Mouse (Mus musculus) MEL (cell line): ENCODE results near the gene Erf. TPM values are rescaled to one million over a fixed set of nuclear protein-coding genes. Genes with fewer than 3 reads are reported as not detected.

Experiments
- DNase-seq: peaks from one replicate; pipeline ENCODE4 v3.0.0; 2011; ENCODE audit warnings: low read depth, low spot score
- H3K27ac ChIP-seq: 2 replicates; pipeline ENCODE4 v1.5.1; 2012; ENCODE audit warnings: low read depth, mild to moderate bottlenecking, control low read depth, low read length, moderate library complexity; ENCODE audit not compliant: control insufficient read depth
- H3K27me3 ChIP-seq, 2 experiments: fragments of 150-350 bp in 1 of 2; sonication (generic) in 1 of 2; 2 replicates each; pipeline ENCODE4 v1.6.1; 2012; ENCODE audit warnings: low read length in 2 of 2, mild to moderate bottlenecking in 2 of 2, improper control_type of control experiment in 1 of 2, moderate library complexity in 1 of 2; ENCODE audit not compliant: insufficient read depth in 2 of 2, control insufficient read depth in 1 of 2
- H3K36me3 ChIP-seq, 2 experiments: 2 replicates each; pipeline ENCODE4 v1.6.1; 2012 to 2014; ENCODE audit warnings: low read length in 2 of 2, improper control_type of control experiment in 1 of 2, inconsistent platforms in 1 of 2, mild to moderate bottlenecking in 1 of 2; ENCODE audit not compliant: insufficient read depth in 2 of 2, control insufficient read depth in 1 of 2
- H3K4me1 ChIP-seq, 2 experiments: fragments of 150-350 bp in 1 of 2; sonication (generic) in 1 of 2; 2 replicates each; pipeline ENCODE4 v1.6.1; 2012; ENCODE audit warnings: low read length in 2 of 2, improper control_type of control experiment in 1 of 2, mild to moderate bottlenecking in 1 of 2; ENCODE audit not compliant: insufficient read depth in 2 of 2, control insufficient read depth in 1 of 2
- H3K4me3 ChIP-seq, 2 experiments: fragments of 150-350 bp in 1 of 2; sonication (generic) in 1 of 2; 2 replicates each; pipeline ENCODE4 v1.5.1; 2012; ENCODE audit warnings: low read depth in 2 of 2, low read length in 2 of 2, mild to moderate bottlenecking in 2 of 2, moderate library complexity in 2 of 2, control low read depth in 1 of 2, improper control_type of control experiment in 1 of 2; ENCODE audit not compliant: control insufficient read depth in 1 of 2, insufficient read depth in 1 of 2
- H3K79me2 ChIP-seq: 2 replicates; pipeline ENCODE4 v1.6.1; 2012; ENCODE audit warnings: mild to moderate bottlenecking, low read length, moderate library complexity; ENCODE audit not compliant: control insufficient read depth, poor library complexity, insufficient read depth
- H3K9ac ChIP-seq: 2 replicates; pipeline ENCODE4 v1.6.1; 2012; ENCODE audit warnings: low read depth, mild to moderate bottlenecking, control low read depth, low read length, moderate library complexity; ENCODE audit not compliant: control insufficient read depth, poor library complexity, severe bottlenecking
- H3K9me3 ChIP-seq: fragments of 150-350 bp; sonication (generic); replicated peaks from 2 replicates; pipeline ENCODE4 v1.6.1; 2012; ENCODE audit warnings: mild to moderate bottlenecking, low read length, improper control_type of control experiment, moderate library complexity; ENCODE audit not compliant: insufficient read depth
- BHLHE40 ChIP-seq: IDR thresholded peaks from 2 replicates; pipeline ENCODE4 v1.6.1; 2012; ENCODE audit warnings: low read depth, mild to moderate bottlenecking, inconsistent platforms, low read length, improper control_type of control experiment, borderline replicate concordance
- CHD1 ChIP-seq: IDR thresholded peaks from 2 replicates; pipeline ENCODE4 v1.6.1; 2012; ENCODE audit warnings: low read depth, mild to moderate bottlenecking, inconsistent platforms, low read length, improper control_type of control experiment
- CTCF ChIP-seq, 3 experiments: IDR thresholded peaks in 2 of 3; conservative IDR thresholded peaks in 1 of 3; 2 replicates each; pipeline ENCODE4 v1.5.1; 2011 to 2012; ENCODE audit warnings: low read length in 3 of 3, low read depth in 2 of 3, mild to moderate bottlenecking in 2 of 3, improper control_type of control experiment in 1 of 3, inconsistent platforms in 1 of 3, mixed read lengths in 1 of 3, moderate library complexity in 1 of 3; ENCODE audit not compliant: control insufficient read depth in 1 of 3, insufficient read depth in 1 of 3, poor library complexity in 1 of 3, severe bottlenecking in 1 of 3
- E2F4 ChIP-seq: IDR thresholded peaks from 2 replicates; pipeline ENCODE4 v1.6.1; 2011; ENCODE audit warnings: low read depth, low read length, improper control_type of control experiment, borderline replicate concordance
- ELF1 ChIP-seq: IDR thresholded peaks from 2 replicates; pipeline ENCODE4 v1.6.1; 2014; ENCODE audit warnings: low read depth, mild to moderate bottlenecking, inconsistent platforms, low read length, improper control_type of control experiment, moderate library complexity
- EP300 ChIP-seq, 2 experiments: IDR thresholded peaks; 2 replicates each; pipeline ENCODE4 v1.6.1; 2011; ENCODE audit warnings: improper control_type of control experiment in 2 of 2, low read length in 2 of 2, low read depth in 1 of 2, mild to moderate bottlenecking in 1 of 2
- ETS1 ChIP-seq: IDR thresholded peaks from 2 replicates; pipeline ENCODE4 v1.6.1; 2012; ENCODE audit warnings: low read depth, mild to moderate bottlenecking, inconsistent platforms, low read length, improper control_type of control experiment, moderate library complexity
- GABPA ChIP-seq: IDR thresholded peaks from 2 replicates; pipeline ENCODE4 v1.6.1; 2012; ENCODE audit warnings: low read depth, mild to moderate bottlenecking, inconsistent platforms, low read length, improper control_type of control experiment, moderate library complexity
- GATA1 ChIP-seq: IDR thresholded peaks from 2 replicates; pipeline ENCODE4 v1.6.1; 2011; ENCODE audit warnings: low read depth, low read length, improper control_type of control experiment
- HCFC1 ChIP-seq: IDR thresholded peaks from 2 replicates; pipeline ENCODE4 v1.6.1; 2012; ENCODE audit warnings: low read depth, mild to moderate bottlenecking, inconsistent platforms, low read length, improper control_type of control experiment, moderate library complexity
- JUND ChIP-seq: IDR thresholded peaks from 2 replicates; pipeline ENCODE4 v1.6.1; 2011; ENCODE audit warnings: low read depth, mild to moderate bottlenecking, improper control_type of control experiment, low read length
- KAT2A ChIP-seq: conservative IDR thresholded peaks from 2 replicates; pipeline ENCODE4 v1.6.1; 2012; ENCODE audit warnings: low read depth, low read length, improper control_type of control experiment, inconsistent platforms
- MAFK ChIP-seq: IDR thresholded peaks from 2 replicates; pipeline ENCODE4 v1.6.1; 2011; ENCODE audit warnings: low read depth, mild to moderate bottlenecking, low read length, improper control_type of control experiment, borderline replicate concordance
- MAX ChIP-seq: IDR thresholded peaks from 2 replicates; pipeline ENCODE4 v1.6.1; 2011; ENCODE audit warnings: low read length, improper control_type of control experiment
- MAZ ChIP-seq: IDR thresholded peaks from 2 replicates; pipeline ENCODE4 v1.6.1; 2012; ENCODE audit warnings: low read depth, mild to moderate bottlenecking, inconsistent platforms, low read length, improper control_type of control experiment
- MEF2A ChIP-seq: IDR thresholded peaks from 2 replicates; pipeline ENCODE4 v1.6.1; 2014; ENCODE audit warnings: low read depth, mild to moderate bottlenecking, inconsistent platforms, low read length, improper control_type of control experiment; ENCODE audit not compliant: poor library complexity, insufficient replicate concordance, severe bottlenecking; ENCODE audit errors: extremely low read depth
- MXI1 ChIP-seq: IDR thresholded peaks from 2 replicates; pipeline ENCODE4 v1.6.1; 2011; ENCODE audit warnings: mild to moderate bottlenecking, low read depth, low read length, improper control_type of control experiment
- MYB ChIP-seq: IDR thresholded peaks from 2 replicates; pipeline ENCODE4 v1.6.1; 2011; ENCODE audit warnings: mild to moderate bottlenecking, low read depth, low read length, improper control_type of control experiment
- MYC ChIP-seq: IDR thresholded peaks from 2 replicates; pipeline ENCODE4 v1.6.1; 2011; ENCODE audit warnings: low read depth, mild to moderate bottlenecking, low read length, improper control_type of control experiment, moderate library complexity
- NELFE ChIP-seq: IDR thresholded peaks from 2 replicates; pipeline ENCODE4 v1.6.1; 2011; ENCODE audit warnings: low read depth, low read length, improper control_type of control experiment
- NRF1 ChIP-seq: IDR thresholded peaks from 2 replicates; pipeline ENCODE4 v1.6.1; 2014; ENCODE audit warnings: low read depth, mild to moderate bottlenecking, inconsistent platforms, low read length, improper control_type of control experiment, moderate library complexity; ENCODE audit not compliant: poor library complexity, insufficient read depth, severe bottlenecking
- POLR2A ChIP-seq, 2 experiments: IDR thresholded peaks; 2 replicates each; pipeline ENCODE4 v1.6.1; 2011 to 2012; ENCODE audit warnings: low read length in 2 of 2, mild to moderate bottlenecking in 2 of 2, control low read depth in 1 of 2, improper control_type of control experiment in 1 of 2, low read depth in 1 of 2, moderate library complexity in 1 of 2; ENCODE audit not compliant: control insufficient read depth in 1 of 2, insufficient read depth in 1 of 2, poor library complexity in 1 of 2
- POLR2AphosphoS2 ChIP-seq: IDR thresholded peaks from 2 replicates; pipeline ENCODE4 v1.6.1; 2011; ENCODE audit warnings: low read length, improper control_type of control experiment
- POLR2AphosphoS5 ChIP-seq: IDR thresholded peaks from 2 replicates; pipeline ENCODE4 v1.6.1; 2012; ENCODE audit warnings: low read depth, borderline replicate concordance, mild to moderate bottlenecking, inconsistent platforms, low read length, moderate library complexity, mixed read lengths
- RAD21 ChIP-seq: IDR thresholded peaks from 2 replicates; pipeline ENCODE4 v1.6.1; 2011; ENCODE audit warnings: mild to moderate bottlenecking, low read depth, low read length, improper control_type of control experiment
- RCOR1 ChIP-seq: IDR thresholded peaks from 2 replicates; pipeline ENCODE4 v1.6.1; 2012; ENCODE audit warnings: low read depth, mild to moderate bottlenecking, inconsistent platforms, low read length, improper control_type of control experiment
- SIN3A ChIP-seq: IDR thresholded peaks from 2 replicates; pipeline ENCODE4 v1.6.1; 2012; ENCODE audit warnings: low read length, improper control_type of control experiment, inconsistent platforms
- SMC3 ChIP-seq: IDR thresholded peaks from 2 replicates; pipeline ENCODE4 v1.6.1; 2011; ENCODE audit warnings: low read depth, low read length, improper control_type of control experiment
- TAL1 ChIP-seq: IDR thresholded peaks from 2 replicates; pipeline ENCODE4 v1.6.1; 2012; ENCODE audit warnings: mild to moderate bottlenecking, inconsistent platforms, low read length, moderate library complexity, mixed read lengths
- TBP ChIP-seq: IDR thresholded peaks from 2 replicates; pipeline ENCODE4 v1.8.0; 2011; ENCODE audit warnings: low read depth, low read length, improper control_type of control experiment
- TCF12 ChIP-seq: IDR thresholded peaks from 2 replicates; pipeline ENCODE4 v1.6.1; 2014; ENCODE audit warnings: low read depth, mild to moderate bottlenecking, inconsistent platforms, low read length, improper control_type of control experiment, moderate library complexity
- UBTF ChIP-seq: IDR thresholded peaks from 2 replicates; pipeline ENCODE4 v1.6.1; 2012; ENCODE audit warnings: low read depth, mild to moderate bottlenecking, inconsistent platforms, low read length, improper control_type of control experiment, moderate library complexity, borderline replicate concordance; ENCODE audit not compliant: insufficient read depth
- USF1 ChIP-seq: IDR thresholded peaks from 2 replicates; pipeline ENCODE4 v1.6.1; 2014; ENCODE audit warnings: low read depth, mild to moderate bottlenecking, inconsistent platforms, low read length, improper control_type of control experiment, moderate library complexity
- USF2 ChIP-seq, 2 experiments: IDR thresholded peaks; 2 replicates each; pipeline ENCODE4 v1.6.1; 2011 to 2012; ENCODE audit warnings: improper control_type of control experiment in 2 of 2, low read length in 2 of 2, borderline replicate concordance in 1 of 2, inconsistent platforms in 1 of 2, low read depth in 1 of 2, mild to moderate bottlenecking in 1 of 2; ENCODE audit not compliant: insufficient read depth in 1 of 2
- ZC3H11A ChIP-seq: IDR thresholded peaks from 2 replicates; pipeline ENCODE4 v1.6.1; 2012; ENCODE audit warnings: low read depth, mild to moderate bottlenecking, inconsistent platforms, low read length, improper control_type of control experiment
- ZKSCAN1 ChIP-seq: IDR thresholded peaks from 2 replicates; pipeline ENCODE4 v1.6.1; 2012; ENCODE audit warnings: low read depth, mild to moderate bottlenecking, inconsistent platforms, low read length, improper control_type of control experiment, moderate library complexity
- ZMIZ1 ChIP-seq: IDR thresholded peaks from 2 replicates; pipeline ENCODE4 v1.6.1; 2012; ENCODE audit warnings: low read depth, mild to moderate bottlenecking, inconsistent platforms, low read length, improper control_type of control experiment, moderate library complexity
- ZNF384 ChIP-seq: IDR thresholded peaks from 2 replicates; pipeline ENCODE4 v1.6.1; 2012; ENCODE audit warnings: low read depth, mild to moderate bottlenecking, inconsistent platforms, low read length, improper control_type of control experiment
- polyA plus RNA-seq, 2 experiments: library from polyadenylated mRNA; stranded (reverse) in 1 of 2; unstranded in 1 of 2; fragments of >175 nt in 1 of 2; fragments of >200 nt in 1 of 2; gene quantifications; 2 replicates each; pipeline versions ENCODE4 v1.2.1 to v1.2.4; 2012; ENCODE audit warnings: low replicate concordance in 2 of 2, low read depth in 1 of 2; ENCODE audit not compliant: insufficient read length in 2 of 2, insufficient read depth in 1 of 2, missing spikeins in 1 of 2
- total RNA-seq: library from RNA; depleted of rRNA; stranded (reverse); fragments of 300-350 nt; gene quantifications from 2 replicates; pipeline ENCODE4 v1.2.3, GENCODE M21; 2012

Gene Erf
- total and polyA plus RNA-seq, 3 experiments = 24.6 to 33.2 TPM; not detected in 1

DNA sequence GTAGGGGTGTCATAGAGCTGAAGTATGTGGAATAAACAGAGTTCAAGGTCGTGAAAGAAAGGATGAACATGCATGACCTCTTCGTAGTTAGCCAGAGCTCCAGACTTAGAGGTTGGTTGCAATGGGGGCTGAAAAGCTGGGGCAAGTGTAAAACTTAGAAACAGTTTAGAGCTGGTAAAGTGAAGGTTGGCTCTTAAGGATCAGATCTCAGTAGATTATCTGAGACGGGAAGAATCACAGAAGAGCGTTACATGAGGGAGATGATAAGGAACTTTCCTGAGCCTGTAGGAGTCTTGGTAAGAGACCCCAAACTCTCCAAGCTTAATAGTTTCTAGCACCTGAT lies 27.4 kb upstream of the Erf start:
- DNase-seq = no peak
- H3K27me3 ChIP-seq = no peaks in the 10 kb centered on the region
- peak overlapping the region; percentile 34 for H3K4me3 ChIP-seq
- peaks cover 0 to 53% of the 10 kb centered on the region in 2 experiments; a peak in 2 of 4 replicates for H3K36me3 ChIP-seq
- peaks cover 36 to 55% of the 10 kb centered on the region in 2 experiments for H3K4me1 ChIP-seq
- H3K9ac ChIP-seq = peak overlapping the region; percentile 71
- H3K27ac ChIP-seq = peak overlapping the region; percentile 88
- H3K9me3 ChIP-seq = no peaks in the 10 kb centered on the region
- H3K79me2 ChIP-seq = peaks cover 21% of the 10 kb centered on the region
- TF ChIP-seq MAFK = no peak
- TF ChIP-seq KAT2A = no peak
- no peak for TF ChIP-seq ELF1
- no peak for TF ChIP-seq EP300 (IDR thresholded peaks at IDR 0.05; ENCODE audit: low read depth in 1 of 2, low read length in 2 of 2)
- peak; percentile 68; the same call in 1 of the 2 replicates for TF ChIP-seq GATA1
- TF ChIP-seq CTCF (IDR thresholded peaks at IDR 0.05 in 2 of 3, conservative IDR thresholded peaks at IDR 0.05 in 1 of 3; ENCODE audit: control insufficient read depth in 1 of 3, insufficient read depth in 1 of 3, low read depth in 2 of 3, low read length in 3 of 3, poor library complexity in 1 of 3, severe bottlenecking in 1 of 3) = peak in 1 of 3 experiments; percentile 44; a peak in 2 of 6 replicates
- no peak for TF ChIP-seq MXI1
- no peak for TF ChIP-seq USF2 (IDR thresholded peaks at IDR 0.05; ENCODE audit: borderline replicate concordance in 1 of 2, insufficient read depth in 1 of 2, low read depth in 1 of 2, low read length in 2 of 2)
- TF ChIP-seq TBP = 0 out of 2 replicates have a peak, but pooled peaks have one; percentile 14
- no peak for TF ChIP-seq NRF1
- TF ChIP-seq MAX = no peak
- TF ChIP-seq SIN3A = no peak; the same call in 1 of the 2 replicates
- no peak for TF ChIP-seq TAL1
- TF ChIP-seq E2F4 = no peak
- TF ChIP-seq ZC3H11A = peak; percentile 60
- TF ChIP-seq POLR2AphosphoS5 = no peak
- TF ChIP-seq BHLHE40 = no peak
- no peak for TF ChIP-seq MAZ
- no peak for TF ChIP-seq USF1
- no peak for TF ChIP-seq NELFE
- no peak for TF ChIP-seq ETS1
- peak; percentile 53; the same call in 1 of the 2 replicates for TF ChIP-seq SMC3
- TF ChIP-seq MEF2A = no peak
- peak; percentile 66 for TF ChIP-seq CHD1
- TF ChIP-seq MYC = no peak
- TF ChIP-seq GABPA = no peak
- no peak for TF ChIP-seq JUND
- peak; percentile 57 for TF ChIP-seq RCOR1
- no peak for TF ChIP-seq ZKSCAN1
- no peak for TF ChIP-seq TCF12
- no peak; the same call in 1 of the 2 replicates for TF ChIP-seq RAD21
- TF ChIP-seq UBTF = no peak
- no peak for TF ChIP-seq MYB
- TF ChIP-seq ZMIZ1 = 0 out of 2 replicates have a peak, but pooled peaks have one; percentile 39
- no peak for TF ChIP-seq ZNF384
- TF ChIP-seq POLR2A (IDR thresholded peaks at IDR 0.05; ENCODE audit: control insufficient read depth in 1 of 2, insufficient read depth in 1 of 2, low read depth in 1 of 2, low read length in 2 of 2, poor library complexity in 1 of 2) = no peak
- no peak for TF ChIP-seq HCFC1
- no peak for TF ChIP-seq POLR2AphosphoS2
